ENCODE assay signal across 29 mouse cellular contexts in genomic region chr19:6899641-6900040, GRCm38 (mm10). TPM values are rescaled to one million over a fixed set of nuclear protein-coding genes. Genes with fewer than 3 reads are reported as not detected.
DNase-seq lines count a peak whose midpoint lies in the region; ATAC-seq and TF ChIP-seq lines count a peak whose summit lies in the region.
"Had no signal": no experiment of that assay in that cellular context is flagged by ENCODE, and none has a peak within 500 bp of the region (broad histone marks: within the 10 kb centered on the region; RNA-seq: fewer than 3 reads in every experiment).

No protein-coding gene starts in this region.

- H3K4me3 ChIP-seq in heart, embryonic 10.5 days, result no peak overlapping the region
- H3K4me3 ChIP-seq in kidney, adult 2 months (ENCODE audit: insufficient read depth, low read depth, low read length), result no peak overlapping the region
- no peak overlapping the region for H3K4me3 ChIP-seq in kidney, embryonic 14.5 days (ENCODE audit: low read length)
- H3K4me3 ChIP-seq in liver, adult 2 months (ENCODE audit: insufficient read depth, low read depth, low read length), result no peak overlapping the region
- no peak overlapping the region for H3K4me3 ChIP-seq in liver, postnatal 0 days (ENCODE audit: low read depth, low read length)
- H3K4me3 ChIP-seq: embryonic facial prominence, embryonic 12.5 days; embryonic facial prominence, embryonic 15.5 days; gastrocnemius, adult 2 months; heart, embryonic 13.5 days had no signal

- no peaks in the 10 kb centered on the region for H3K27me3 ChIP-seq in heart, embryonic 10.5 days (ENCODE audit: insufficient read depth, poor library complexity, severe bottlenecking)
- no peaks in the 10 kb centered on the region for H3K27me3 ChIP-seq in kidney, adult 2 months (replicated peaks; ENCODE audit: control insufficient read depth, insufficient read depth, low read length)
- H3K27me3 ChIP-seq in kidney, embryonic 14.5 days (ENCODE audit: control insufficient read depth, insufficient read depth, low read length), result no peaks in the 10 kb centered on the region; the same call in 1 of the 2 replicates
- H3K27me3 ChIP-seq in liver, adult 2 months (ENCODE audit: control insufficient read depth, insufficient read depth, low read length), result no peaks in the 10 kb centered on the region
- no peaks in the 10 kb centered on the region for H3K27me3 ChIP-seq in liver, postnatal 0 days (ENCODE audit: insufficient read depth, low read length)
- H3K27me3 ChIP-seq: embryonic facial prominence, embryonic 12.5 days; embryonic facial prominence, embryonic 15.5 days; heart, embryonic 13.5 days; Patski had no signal

- no peak overlapping the region for H3K27ac ChIP-seq in heart, embryonic 10.5 days
- H3K27ac ChIP-seq in kidney, adult 2 months (ENCODE audit: insufficient read depth, low read depth, low read length), result peak overlapping the region; percentile 90
- no peak overlapping the region for H3K27ac ChIP-seq in kidney, embryonic 14.5 days (ENCODE audit: low read depth, low read length)
- H3K27ac ChIP-seq in liver, adult 2 months (replicated peaks; ENCODE audit: insufficient read depth, low read depth, low read length), result no peak overlapping the region
- no peak overlapping the region for H3K27ac ChIP-seq in liver, postnatal 0 days (ENCODE audit: low read depth)
- H3K27ac ChIP-seq: embryonic facial prominence, embryonic 12.5 days; embryonic facial prominence, embryonic 15.5 days; gastrocnemius, adult 2 months; heart, embryonic 13.5 days; hindbrain, embryonic 14.5 days had no signal

- H3K36me3 ChIP-seq in heart, embryonic 10.5 days, result peaks cover 6% of the 10 kb centered on the region; the same call in 1 of the 2 replicates
- no peaks in the 10 kb centered on the region for H3K36me3 ChIP-seq in kidney, adult 2 months (ENCODE audit: control insufficient read depth, insufficient read depth, low read length)
- H3K36me3 ChIP-seq in kidney, embryonic 14.5 days (ENCODE audit: control insufficient read depth, insufficient read depth, low read length), result no peaks in the 10 kb centered on the region; the same call in 1 of the 2 replicates
- no peaks in the 10 kb centered on the region for H3K36me3 ChIP-seq in liver, adult 2 months (ENCODE audit: control insufficient read depth, insufficient read depth, low read length)
- H3K36me3 ChIP-seq in liver, postnatal 0 days (replicated peaks; ENCODE audit: insufficient read depth, low read length), result no peaks in the 10 kb centered on the region

- no peak for ATAC-seq in kidney, embryonic 14.5 days (ENCODE audit: low FRiP score, low TSS enrichment)
- ATAC-seq in liver, postnatal 0 days, result no peak
- ATAC-seq: forebrain, embryonic 14.5 days; forebrain, postnatal 0 days; Patski had no signal

- no peak overlapping the region for H3K4me2 ChIP-seq in kidney, embryonic 14.5 days (replicated peaks; ENCODE audit: low read depth, low read length)
- H3K4me2 ChIP-seq in liver, postnatal 0 days (ENCODE audit: low read depth, low read length), result no peak overlapping the region
- H3K4me2 ChIP-seq: embryonic facial prominence, embryonic 12.5 days; embryonic facial prominence, embryonic 15.5 days; heart, embryonic 13.5 days; hindbrain, embryonic 14.5 days had no signal

- no peaks in the 10 kb centered on the region for H3K79me2 ChIP-seq in liver, adult 2 months (ENCODE audit: control insufficient read depth, insufficient read depth, low read length)

- 82% methylated on average over 4 of the region's 4 CpGs for WGBS in heart, embryonic 10.5 days
- 56% methylated on average over 4 of the region's 4 CpGs for WGBS in kidney, adult 2 months
- WGBS in kidney, embryonic 14.5 days, result 82% methylated on average over 4 of the region's 4 CpGs
- WGBS in liver, adult 2 months, result 74% methylated on average over 4 of the region's 4 CpGs
- 78% methylated on average over 4 of the region's 4 CpGs for WGBS in liver, postnatal 0 days (ENCODE audit: insufficient replicate concordance)

- DNase-seq in heart, embryonic 10.5 days (ENCODE audit: low spot score), result peak; percentile 16
- DNase-seq in heart, adult 9 months (ENCODE audit: low spot score in 2 of 2), result no peak
- peak; percentile 90 for DNase-seq in kidney, adult 2 months
- DNase-seq in liver, adult 2 months (ENCODE audit: extremely low read depth, low read depth, low spot score), result peak; percentile 31
- no peak for DNase-seq in liver, postnatal 0 days
- no peak for DNase-seq in thymus, postnatal 4 days
- DNase-seq: adrenal gland, adult 2 months; adrenal gland, postnatal 14 days; cerebellum, adult 11 months; cerebellum, adult 2 months; cerebellum, adult 9-11 months; cerebellum, postnatal 25 days; forebrain, postnatal 0 days; gastrocnemius, adult 2 months; gastrocnemius, postnatal 14 days; heart, postnatal 14 days; heart, postnatal 4 days had no signal

- no peak for TF ChIP-seq POLR2A in kidney, adult 2 months (IDR thresholded peaks at IDR 0.05; ENCODE audit: low read depth, low read length)
- no peak for TF ChIP-seq POLR2A in liver, adult 2 months (IDR thresholded peaks at IDR 0.05; ENCODE audit: extremely low read depth, insufficient read depth, low read length)

- TF ChIP-seq CTCF in kidney, adult 2 months (conservative IDR thresholded peaks at IDR 0.05; ENCODE audit: insufficient read depth, insufficient read length, low read depth, low read length), result no peak
- no peak for TF ChIP-seq CTCF in liver, adult 2 months (IDR thresholded peaks at IDR 0.05; ENCODE audit: low read depth, low read length)
- TF ChIP-seq CTCF in liver, postnatal 0 days (IDR thresholded peaks at IDR 0.05; ENCODE audit: low read depth), result no peak

- no peaks in the 10 kb centered on the region for H3K4me1 ChIP-seq in heart, embryonic 10.5 days
- peaks cover 19% of the 10 kb centered on the region; the same call in 1 of the 2 replicates for H3K4me1 ChIP-seq in kidney, adult 2 months (ENCODE audit: control insufficient read depth, insufficient read depth, low read length)
- no peaks in the 10 kb centered on the region for H3K4me1 ChIP-seq in kidney, embryonic 14.5 days (ENCODE audit: control insufficient read depth, insufficient read depth, low read length)
- 0 out of 2 replicates have a peak, but pooled peaks cover 3% of the 10 kb centered on the region for H3K4me1 ChIP-seq in liver, adult 2 months (ENCODE audit: control insufficient read depth, insufficient read depth, low read length)
- no peaks in the 10 kb centered on the region for H3K4me1 ChIP-seq in liver, postnatal 0 days (ENCODE audit: insufficient read depth)
- H3K4me1 ChIP-seq: embryonic facial prominence, embryonic 12.5 days; embryonic facial prominence, embryonic 15.5 days; heart, embryonic 13.5 days had no signal

- 0 out of 2 replicates have a peak, but pooled peaks cover 13% of the 10 kb centered on the region for H3K9me3 ChIP-seq in heart, embryonic 10.5 days
- H3K9me3 ChIP-seq in kidney, embryonic 14.5 days (ENCODE audit: control insufficient read depth, low read length), result no peaks in the 10 kb centered on the region
- no peaks in the 10 kb centered on the region for H3K9me3 ChIP-seq in liver, postnatal 0 days (ENCODE audit: low read length)
- H3K9me3 ChIP-seq: embryonic facial prominence, embryonic 15.5 days had no signal

- TF ChIP-seq EP300 in liver, postnatal 0 days (IDR thresholded peaks at IDR 0.05; ENCODE audit: low read depth), result no peak

- no peak overlapping the region for H3K9ac ChIP-seq in kidney, embryonic 14.5 days (ENCODE audit: low read depth, low read length)
- no peak overlapping the region for H3K9ac ChIP-seq in liver, adult 2 months (ENCODE audit: low read depth, low read length)
- H3K9ac ChIP-seq in liver, postnatal 0 days (replicated peaks), result no peak overlapping the region
- H3K9ac ChIP-seq: embryonic facial prominence, embryonic 12.5 days; embryonic facial prominence, embryonic 15.5 days; forebrain, postnatal 0 days; heart, embryonic 13.5 days; hindbrain, embryonic 14.5 days had no signal

RNA-seq across cellular contexts. Expression of gene Trmt112, which starts 9.9 kb away (rescaled TPM):
- 89.9 and 116 TPM in 2 replicates for polyA plus RNA-seq in heart, embryonic 10.5 days (2016; fragmentation: Nextera tagmentation; extraction: Ambion mirVana)
- polyA plus RNA-seq in kidney, adult 2 months (2012; rRNA removed), result 133 and 146 TPM in 2 replicates
- 164 and 181 TPM in 2 replicates for polyA plus RNA-seq in kidney, embryonic 14.5 days (2014; fragmentation: Nextera tagmentation; extraction: Ambion mirVana)
- total RNA-seq in liver, adult 2 months (2014; rRNA removed), result 30.7 and 43.6 TPM in 2 replicates
- polyA plus RNA-seq in liver, adult 2 months (2012; rRNA removed), result 89.7 and 101 TPM in 2 replicates
- 67.1 and 68.6 TPM in 2 replicates for polyA plus RNA-seq in liver, postnatal 0 days (2015; fragmentation: Nextera tagmentation; extraction: Ambion mirVana)

RNA-seq across cellular contexts. Expression of gene Prdx5, which starts 10.3 kb away (rescaled TPM):
- 166 and 169 TPM in 2 replicates for polyA plus RNA-seq in heart, embryonic 10.5 days (2016; fragmentation: Nextera tagmentation; extraction: Ambion mirVana)
- polyA plus RNA-seq in kidney, adult 2 months (2012; rRNA removed), result 1,575 and 2,285 TPM in 2 replicates
- 177 and 235 TPM in 2 replicates for polyA plus RNA-seq in kidney, embryonic 14.5 days (2014; fragmentation: Nextera tagmentation; extraction: Ambion mirVana)
- 403 and 615 TPM in 2 replicates for total RNA-seq in liver, adult 2 months (2014; rRNA removed)
- polyA plus RNA-seq in liver, adult 2 months (2012; rRNA removed), result 364 and 379 TPM in 2 replicates
- polyA plus RNA-seq in liver, postnatal 0 days (2015; fragmentation: Nextera tagmentation; extraction: Ambion mirVana), result 371 and 389 TPM in 2 replicates

RNA-seq across cellular contexts. Expression of gene Esrra, which starts 22.0 kb away (rescaled TPM):
- 23.1 and 29.4 TPM in 2 replicates for polyA plus RNA-seq in heart, embryonic 10.5 days (2016; fragmentation: Nextera tagmentation; extraction: Ambion mirVana)
- polyA plus RNA-seq in kidney, adult 2 months (2012; rRNA removed), result 134 and 155 TPM in 2 replicates
- 5.2 and 9.0 TPM in 2 replicates for polyA plus RNA-seq in kidney, embryonic 14.5 days (2014; fragmentation: Nextera tagmentation; extraction: Ambion mirVana)
- total RNA-seq in liver, adult 2 months (2014; rRNA removed), result 25.9 and 27.7 TPM in 2 replicates
- polyA plus RNA-seq in liver, adult 2 months (2012; rRNA removed), result 36.6 and 40.6 TPM in 2 replicates
- polyA plus RNA-seq in liver, postnatal 0 days (2015; fragmentation: Nextera tagmentation; extraction: Ambion mirVana), result 7.7 and 8.2 TPM in 2 replicates

RNA-seq across cellular contexts. Expression of gene Catsperz, which starts 25.5 kb away (rescaled TPM):
- 2.3 and 2.4 TPM in 2 replicates for polyA plus RNA-seq in heart, embryonic 10.5 days (2016; fragmentation: Nextera tagmentation; extraction: Ambion mirVana)
- polyA plus RNA-seq in kidney, adult 2 months (2012; rRNA removed), result 0.44 and 0.99 TPM in 2 replicates
- polyA plus RNA-seq in kidney, embryonic 14.5 days (2014; fragmentation: Nextera tagmentation; extraction: Ambion mirVana), result 2.1 and 3.8 TPM in 2 replicates
- total RNA-seq in liver, adult 2 months (2014; rRNA removed), result not detected in 2 replicates
- polyA plus RNA-seq in liver, adult 2 months (2012; rRNA removed), result not detected in 2 replicates
- 0.81 TPM in 2 replicates for polyA plus RNA-seq in liver, postnatal 0 days (2015; fragmentation: Nextera tagmentation; extraction: Ambion mirVana)
- total RNA-seq: adrenal gland, postnatal 14 days; common myeloid progenitor, adult 5-6 weeks; gastrocnemius, adult 2 months; gastrocnemius, postnatal 14 days; gastrocnemius, postnatal 4 days; heart, adult 8-10 months; heart, postnatal 14 days; heart, postnatal 4 days had no signal
- polyA plus RNA-seq: adrenal gland, adult 2 months; forebrain, embryonic 11.5 days; hindbrain, embryonic 11.5 days had no signal

RNA-seq across cellular contexts. Expression of gene Kcnk4, which starts 34.7 kb away (rescaled TPM):
- 0.25 and 0.32 TPM in 2 replicates for polyA plus RNA-seq in heart, embryonic 10.5 days (2016; fragmentation: Nextera tagmentation; extraction: Ambion mirVana)
- 0.07 and 0.08 TPM in 2 replicates for polyA plus RNA-seq in kidney, adult 2 months (2012; rRNA removed)
- polyA plus RNA-seq in kidney, embryonic 14.5 days (2014; fragmentation: Nextera tagmentation; extraction: Ambion mirVana), result 0.12 and 0.51 TPM in 2 replicates
- total RNA-seq in liver, adult 2 months (2014; rRNA removed), result 0.07 TPM in 1 of 2 replicates, not detected in the other
- 0.05 TPM in 1 of 2 replicates, not detected in the other for polyA plus RNA-seq in liver, adult 2 months (2012; rRNA removed)
- 0.06 and 0.09 TPM in 2 replicates for polyA plus RNA-seq in liver, postnatal 0 days (2015; fragmentation: Nextera tagmentation; extraction: Ambion mirVana)
- total RNA-seq: common myeloid progenitor, adult 5-6 weeks; gastrocnemius, adult 2 months; gastrocnemius, postnatal 14 days; heart, adult 8-10 months had no signal
- polyA plus RNA-seq: adrenal gland, adult 2 months; forebrain, embryonic 11.5 days had no signal

Comparison
In these comparisons a context has a peak if more than half of its experiments do, and no peak if none do; other contexts are left out.
1. DNase-seq: peak in heart, embryonic 10.5 days (single experiment), kidney, adult 2 months (single experiment) and liver, adult 2 months (single experiment); none in heart, adult 9 months (0 of 2), liver, postnatal 0 days (single experiment) and thymus, postnatal 4 days (single experiment).